Mouse (Mus musculus) MEL (cell line): ENCODE data around the gene Apoa5.

Source experiments
- BHLHE40 ChIP-seq: IDR thresholded peaks from 2 replicates; pipeline ENCODE4 v1.6.1; 2012; ENCODE audit warnings: low read depth, mild to moderate bottlenecking, inconsistent platforms, low read length, improper control_type of control experiment, borderline replicate concordance
- POLR2A ChIP-seq, 2 experiments: IDR thresholded peaks; 2 replicates each; pipeline ENCODE4 v1.6.1; 2011 to 2012; ENCODE audit warnings: low read length in 2 of 2, mild to moderate bottlenecking in 2 of 2, control low read depth in 1 of 2, improper control_type of control experiment in 1 of 2, low read depth in 1 of 2, moderate library complexity in 1 of 2; ENCODE audit not compliant: control insufficient read depth in 1 of 2, insufficient read depth in 1 of 2, poor library complexity in 1 of 2

DNA sequence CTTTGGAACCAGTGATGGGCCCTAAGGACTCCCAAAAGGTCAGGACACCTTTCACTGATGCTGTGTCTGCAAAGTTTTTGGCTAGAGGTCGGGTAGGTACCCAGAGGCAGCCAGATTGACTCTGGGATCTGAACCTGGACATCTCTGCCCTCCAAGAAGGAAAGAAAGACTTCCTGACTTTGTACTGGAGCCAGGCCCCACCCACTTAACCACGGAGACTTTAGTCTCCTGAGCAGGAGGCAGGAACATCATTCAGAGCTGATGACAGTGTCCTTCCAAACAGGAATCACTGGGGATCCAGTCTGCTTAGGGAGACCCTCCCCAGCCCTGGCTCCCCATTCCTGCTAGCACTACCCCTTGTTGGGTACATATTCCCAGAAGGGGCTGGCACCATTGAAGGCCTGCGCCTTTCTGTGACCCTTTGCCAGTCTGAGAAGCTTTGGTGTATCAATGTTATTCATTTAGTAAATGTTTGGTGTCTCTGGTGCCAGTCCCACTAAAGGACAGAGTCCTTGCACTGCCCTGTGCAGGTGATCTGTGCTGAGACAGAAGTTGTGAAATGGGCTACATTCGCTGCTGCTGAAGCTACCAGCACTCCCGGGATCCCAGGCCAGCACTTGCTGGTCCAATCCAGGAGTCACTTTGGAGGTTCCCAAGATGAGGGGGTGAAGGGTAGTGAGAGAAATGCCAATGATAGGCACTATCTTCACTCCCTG is 43.3 kb upstream of the Apoa5 start:
- no peak for TF ChIP-seq BHLHE40
- no peak for TF ChIP-seq POLR2A (IDR thresholded peaks at IDR 0.05; ENCODE audit: control insufficient read depth in 1 of 2, insufficient read depth in 1 of 2, low read depth in 1 of 2, low read length in 2 of 2, poor library complexity in 1 of 2)
